Comparison of ENCODE assay signal across 12 mouse cellular contexts in the genomic region with DNA sequence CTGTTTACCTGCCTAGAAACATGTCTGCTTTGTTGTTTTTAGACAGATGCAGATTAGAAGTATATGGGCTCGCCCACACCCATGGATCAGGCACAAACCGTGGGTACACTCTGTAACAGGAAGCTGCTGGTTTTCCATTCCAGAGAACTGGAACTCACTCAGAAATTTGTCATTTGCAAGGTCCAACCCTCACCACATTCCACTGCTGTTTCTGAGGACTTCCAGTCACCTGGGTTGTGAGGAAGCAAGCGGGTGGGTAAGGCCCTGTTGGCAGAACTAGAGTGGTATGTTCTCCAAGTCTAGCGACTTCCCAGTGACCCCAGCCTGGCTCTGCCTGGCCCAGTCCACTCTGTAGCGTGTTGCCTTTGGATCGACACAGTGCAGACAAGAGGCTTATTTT.
DNase-seq lines count a peak whose midpoint lies in the region; ATAC-seq lines count a peak whose summit lies in the region.
"Had no signal": no experiment of that assay in that cellular context is flagged by ENCODE, and none has a peak within 500 bp of the region (broad histone marks: within the 10 kb centered on the region; RNA-seq: fewer than 3 reads in every experiment).

No protein-coding gene starts in this region.

- no peak overlapping the region for H3K4me3 ChIP-seq in kidney, embryonic 16.5 days (ENCODE audit: low read length)
- H3K4me3 ChIP-seq in lung, embryonic 16.5 days (ENCODE audit: low read length) = no peak overlapping the region
- H3K4me3 ChIP-seq in forebrain, embryonic 11.5 days (ENCODE audit: low read depth, low read length) = no peak overlapping the region
- H3K4me3 ChIP-seq: limb, embryonic 12.5 days had no signal

- WGBS in kidney, embryonic 16.5 days = 86% methylated on average over 6 of the region's 6 CpGs
- 53% methylated on average over 6 of the region's 6 CpGs for WGBS in lung, embryonic 16.5 days
- WGBS in forebrain, embryonic 11.5 days = 93% methylated on average over 6 of the region's 6 CpGs

- no peaks in the 10 kb centered on the region for H3K9me3 ChIP-seq in kidney, embryonic 16.5 days (ENCODE audit: low read length)
- H3K9me3 ChIP-seq in lung, embryonic 16.5 days (ENCODE audit: control insufficient read depth, low read length) = no peaks in the 10 kb centered on the region
- no peaks in the 10 kb centered on the region for H3K9me3 ChIP-seq in forebrain, embryonic 11.5 days (ENCODE audit: control insufficient read depth, low read length)
- H3K9me3 ChIP-seq: limb, embryonic 12.5 days had no signal

- no peaks in the 10 kb centered on the region for H3K27me3 ChIP-seq in kidney, embryonic 16.5 days (ENCODE audit: insufficient read depth, low read length)
- H3K27me3 ChIP-seq in lung, embryonic 16.5 days (ENCODE audit: control insufficient read depth, insufficient read depth, low read depth, low read length) = no peaks in the 10 kb centered on the region
- H3K27me3 ChIP-seq in forebrain, embryonic 11.5 days (ENCODE audit: control insufficient read depth, insufficient read depth, low read length) = no peaks in the 10 kb centered on the region
- H3K27me3 ChIP-seq: limb, embryonic 12.5 days had no signal

- DNase-seq in kidney, adult 11 months = peak; percentile 60
- no peak for DNase-seq in lung, postnatal 10 days
- DNase-seq in heart, adult 9 months (ENCODE audit: low spot score in 2 of 2) = peak; percentile 49 to 69
- DNase-seq in lung, postnatal 25 days (ENCODE audit: low spot score) = peak; percentile 78
- DNase-seq in forebrain, embryonic 11.5 days (ENCODE audit: low spot score) = no peak

- no peaks in the 10 kb centered on the region for H3K36me3 ChIP-seq in kidney, embryonic 16.5 days (ENCODE audit: insufficient read depth, low read length)
- no peaks in the 10 kb centered on the region for H3K36me3 ChIP-seq in lung, embryonic 16.5 days (ENCODE audit: control insufficient read depth, insufficient read depth, low read length)
- no peaks in the 10 kb centered on the region for H3K36me3 ChIP-seq in forebrain, embryonic 11.5 days (ENCODE audit: control insufficient read depth, insufficient read depth, low read length)
- H3K36me3 ChIP-seq: limb, embryonic 12.5 days had no signal

- no peak for ATAC-seq in kidney, embryonic 16.5 days (ENCODE audit: low FRiP score, low TSS enrichment)
- ATAC-seq in lung, embryonic 16.5 days (ENCODE audit: low read depth) = peak; percentile 57; the same call in 1 of the 2 replicates
- no peak for ATAC-seq in forebrain, embryonic 11.5 days (replicated peaks; ENCODE audit: low FRiP score)
- ATAC-seq in activated CD4-positive, CD25-positive, alpha-beta regulatory T cell, adult 4 months = no peak
- ATAC-seq: intestine, embryonic 16.5 days had no signal

- H3K9ac ChIP-seq in kidney, embryonic 16.5 days (replicated peaks; ENCODE audit: low read length) = no peak overlapping the region
- H3K9ac ChIP-seq in lung, embryonic 16.5 days (ENCODE audit: low read length) = no peak overlapping the region
- no peak overlapping the region for H3K9ac ChIP-seq in forebrain, embryonic 11.5 days (ENCODE audit: low read length)
- H3K9ac ChIP-seq: limb, embryonic 12.5 days had no signal

- no peak overlapping the region for H3K27ac ChIP-seq in kidney, embryonic 16.5 days (ENCODE audit: low read length)
- H3K27ac ChIP-seq in lung, embryonic 16.5 days (ENCODE audit: low read length) = no peak overlapping the region
- no peak overlapping the region for H3K27ac ChIP-seq in forebrain, embryonic 11.5 days (ENCODE audit: low read depth, low read length)
- H3K27ac ChIP-seq: limb, embryonic 12.5 days; macrophage; stomach, postnatal 0 days had no signal

- H3K4me1 ChIP-seq in kidney, embryonic 16.5 days (ENCODE audit: insufficient read depth, low read length) = no peaks in the 10 kb centered on the region
- H3K4me1 ChIP-seq in lung, embryonic 16.5 days (replicated peaks; ENCODE audit: control insufficient read depth, insufficient read depth, low read length) = peaks cover 3% of the 10 kb centered on the region; the same call in 1 of the 2 replicates
- H3K4me1 ChIP-seq in forebrain, embryonic 11.5 days (replicated peaks; ENCODE audit: control insufficient read depth, insufficient read depth, low read length) = no peaks in the 10 kb centered on the region

- H3K4me2 ChIP-seq in kidney, embryonic 16.5 days (replicated peaks; ENCODE audit: low read depth, low read length) = no peak overlapping the region
- no peak overlapping the region for H3K4me2 ChIP-seq in lung, embryonic 16.5 days (ENCODE audit: low read depth, low read length)
- no peak overlapping the region for H3K4me2 ChIP-seq in forebrain, embryonic 11.5 days (ENCODE audit: low read depth, low read length, severe bottlenecking)
- H3K4me2 ChIP-seq: limb, embryonic 12.5 days had no signal

Comparison
In these comparisons a context has a peak if more than half of its experiments do, and no peak if none do; other contexts are left out.
1. DNase-seq: peak in kidney, adult 11 months (single experiment), heart, adult 9 months (2 of 2) and lung, postnatal 25 days (single experiment); none in lung, postnatal 10 days (single experiment) and forebrain, embryonic 11.5 days (single experiment).